Mouse (Mus musculus) midbrain, embryonic 10.5 days (tissue): ENCODE results near the gene Lcn11. TPM values are rescaled to one million over a fixed set of nuclear protein-coding genes. Genes with fewer than 3 reads are reported as not detected.
"Not testable (repeated sequence)": the region's sequence is repeated elsewhere in the genome, so short reads cannot be mapped to it uniquely, and the experiment has no call there.

Source experiments
- DNase-seq: peaks from one replicate; pipeline ENCODE4 v3.0.0-alpha.2; 2017; ENCODE audit warnings: low spot score
- H3K27ac ChIP-seq: fragments of 300-500 bp; sonication (generic); replicated peaks from 2 replicates; pipeline ENCODE4 v1.5.1; 2016; ENCODE audit warnings: mild to moderate bottlenecking
- H3K27me3 ChIP-seq: fragments of 300-500 bp; sonication (generic); 2 replicates; pipeline ENCODE4 v1.6.1; 2016; ENCODE audit warnings: low read depth, mild to moderate bottlenecking; ENCODE audit not compliant: poor library complexity, severe bottlenecking
- H3K36me3 ChIP-seq: fragments of 300-500 bp; sonication (generic); 2 replicates; pipeline ENCODE4 v1.6.1; 2016; ENCODE audit warnings: mild to moderate bottlenecking, moderate library complexity
- H3K4me1 ChIP-seq: fragments of 300-500 bp; sonication (generic); 2 replicates; pipeline ENCODE4 v1.6.1; 2016
- H3K4me3 ChIP-seq: fragments of 300-500 bp; sonication (generic); 2 replicates; pipeline ENCODE4 v1.5.1; 2016; ENCODE audit warnings: mild to moderate bottlenecking, moderate library complexity
- H3K9me3 ChIP-seq: fragments of 300-500 bp; sonication (generic); replicated peaks from 2 replicates; pipeline ENCODE4 v1.6.1; 2016; ENCODE audit warnings: mild to moderate bottlenecking
- WGBS: fragments of 180-500 bp; shearing (Covaris S2); methylation state at CpG from one replicate; pipeline ENCODE4 v1.1.7; 2016; 5-methylcytosine and 5-hydroxymethylcytosine counted together
- polyA plus RNA-seq: library from polyadenylated mRNA; unstranded; fragments of >200 nt; fragmentation: Nextera tagmentation; extraction: Ambion mirVana; gene quantifications from 2 replicates; pipeline ENCODE4 v1.2.1, GENCODE M21; 2016

Gene Lcn11
- not detected in 2 replicates for polyA plus RNA-seq

- Histone ChIP-seq H3K4me3 (no peak within 1 kb of the TSS), H3K36me3 (no peaks in the 10 kb centered on the region), H3K27me3 (no peaks in the 10 kb centered on the region), H3K4me1 (peaks cover 7% of the 10 kb centered on the region), H3K9me3 (no peaks in the 10 kb centered on the region), H3K27ac (no peak within 1 kb of the TSS)
- WGBS, result 88% methylated on average over 1 of the region's 1 CpGs
- no peak for DNase-seq
Measured at GRCm38 (mm10) chr2:25776717-25777116, at the start of gene Lcn11. Gene Lcn11, plus strand, starts transcription at chr2:25777017.

GRCm38 (mm10) chr2:25733199-25733930 lies 43.5 kb upstream of the Lcn11 start:
- Histone ChIP-seq H3K4me1 (no peaks in the 10 kb centered on the region), H3K27me3 (no peaks in the 10 kb centered on the region), H3K36me3 (no peaks in the 10 kb centered on the region), H3K27ac (no peak overlapping the region), H3K4me3 (no peak overlapping the region), H3K9me3 (no peaks in the 10 kb centered on the region)
- WGBS, result 79% methylated on average over 2 of the region's 2 CpGs
- DNase-seq, result no peak

- not testable (repeated sequence) for H3K36me3 ChIP-seq, H3K4me1 ChIP-seq, H3K4me3 ChIP-seq, H3K27me3 ChIP-seq, H3K9me3 ChIP-seq, DNase-seq, H3K27ac ChIP-seq
- WGBS, result 86% methylated on average over 3 of the region's 3 CpGs
Measured at GRCm38 (mm10) chr2:25736709-25737108, 40.1 kb upstream of the Lcn11 start, which contains the start of gene Obp2b. Gene Obp2b, plus strand, starts transcription at chr2:25737009.

- 84% methylated on average over 1 of the region's 1 CpGs for WGBS
- Histone ChIP-seq H3K27ac (no peak overlapping the region), H3K36me3 (no peaks in the 10 kb centered on the region), H3K27me3 (no peaks in the 10 kb centered on the region), H3K4me1 (no peaks in the 10 kb centered on the region), H3K9me3 (0 out of 2 replicates have a peak, but pooled peaks cover 3% of the 10 kb centered on the region), H3K4me3 (no peak overlapping the region)
- DNase-seq, result no peak
Measured at GRCm38 (mm10) chr2:25741671-25742070, 35.1 kb upstream of the Lcn11 start.

- no peak for DNase-seq
- no peak overlapping the region for H3K4me3 ChIP-seq
- H3K36me3 ChIP-seq, result no peaks in the 10 kb centered on the region
- H3K27ac ChIP-seq, result no peak overlapping the region
- 90% methylated on average over 1 of the region's 1 CpGs for WGBS
- no peaks in the 10 kb centered on the region for H3K27me3 ChIP-seq
- no peaks in the 10 kb centered on the region for H3K9me3 ChIP-seq
- no peaks in the 10 kb centered on the region for H3K4me1 ChIP-seq
Measured at GRCm38 (mm10) chr2:25754201-25754600, 22.6 kb upstream of the Lcn11 start.

- 56% methylated on average over 4 of the region's 4 CpGs for WGBS
- DNase-seq, result no peak
- no peak overlapping the region for H3K4me3 ChIP-seq
- H3K9me3 ChIP-seq, result no peaks in the 10 kb centered on the region
- H3K36me3 ChIP-seq, result no peaks in the 10 kb centered on the region
- no peaks in the 10 kb centered on the region for H3K27me3 ChIP-seq
- H3K4me1 ChIP-seq, result no peaks in the 10 kb centered on the region
- no peak overlapping the region for H3K27ac ChIP-seq
Measured at GRCm38 (mm10) chr2:25758064-25758625, 18.7 kb upstream of the Lcn11 start.

GRCm38 (mm10) chr2:25765269-25765668 lies 11.5 kb upstream of the Lcn11 start, which contains the start of gene Lcn3:
Gene Lcn3, plus strand, starts transcription at chr2:25765569.
- Histone ChIP-seq H3K4me1 (no peaks in the 10 kb centered on the region), H3K27me3 (no peaks in the 10 kb centered on the region), H3K9me3 (no peaks in the 10 kb centered on the region), H3K4me3 (no peak within 1 kb of the TSS), H3K27ac (no peak within 1 kb of the TSS), H3K36me3 (no peaks in the 10 kb centered on the region)
- DNase-seq, result no peak
- 67% methylated on average over 2 of the region's 2 CpGs for WGBS

GRCm38 (mm10) chr2:25767764-25768163 lies 9.1 kb upstream of the Lcn11 start:
- no peak for DNase-seq
- no peaks in the 10 kb centered on the region for H3K36me3 ChIP-seq
- H3K27ac ChIP-seq, result no peak overlapping the region
- no peaks in the 10 kb centered on the region for H3K27me3 ChIP-seq
- H3K4me3 ChIP-seq, result no peak overlapping the region
- H3K9me3 ChIP-seq, result no peaks in the 10 kb centered on the region
- 89% methylated on average over 4 of the region's 4 CpGs for WGBS
- H3K4me1 ChIP-seq, result no peaks in the 10 kb centered on the region

GRCm38 (mm10) chr2:25773507-25773906 lies 3.3 kb upstream of the Lcn11 start:
- no peak for DNase-seq
- Histone ChIP-seq H3K27ac (no peak overlapping the region), H3K4me3 (no peak overlapping the region), H3K27me3 (no peaks in the 10 kb centered on the region), H3K36me3 (no peaks in the 10 kb centered on the region), H3K9me3 (no peaks in the 10 kb centered on the region), H3K4me1 (peaks cover 7% of the 10 kb centered on the region)
- WGBS, result 88% methylated on average over 2 of the region's 2 CpGs

- H3K9me3 ChIP-seq, result no peaks in the 10 kb centered on the region
- H3K36me3 ChIP-seq, result no peaks in the 10 kb centered on the region
- WGBS, result 75% methylated on average over 2 of the region's 2 CpGs
- H3K4me3 ChIP-seq, result no peak overlapping the region
- no peaks in the 10 kb centered on the region for H3K27me3 ChIP-seq
- H3K4me1 ChIP-seq, result peaks cover 7% of the 10 kb centered on the region
- no peak overlapping the region for H3K27ac ChIP-seq
- no peak for DNase-seq
Measured at GRCm38 (mm10) chr2:25774640-25775039, 2.2 kb upstream of the Lcn11 start.

- no peak for DNase-seq
- H3K36me3 ChIP-seq, result no peaks in the 10 kb centered on the region
- no peak overlapping the region for H3K4me3 ChIP-seq
- no peaks in the 10 kb centered on the region for H3K27me3 ChIP-seq
- H3K27ac ChIP-seq, result no peak overlapping the region
- peaks cover 7% of the 10 kb centered on the region for H3K4me1 ChIP-seq
- no peaks in the 10 kb centered on the region for H3K9me3 ChIP-seq
- 57% methylated on average over 3 of the region's 3 CpGs for WGBS
Measured at GRCm38 (mm10) chr2:25775991-25776390, 826 bp upstream of the Lcn11 start.

- Histone ChIP-seq H3K4me3 (no peak overlapping the region), H3K27me3 (no peaks in the 10 kb centered on the region), H3K27ac (no peak overlapping the region), H3K9me3 (no peaks in the 10 kb centered on the region), H3K4me1 (peaks cover 7% of the 10 kb centered on the region), H3K36me3 (no peaks in the 10 kb centered on the region)
- no peak for DNase-seq
- 92% methylated on average over 9 of the region's 9 CpGs for WGBS
Measured at GRCm38 (mm10) chr2:25779076-25779475, 2.3 kb downstream of the Lcn11 start.

GRCm38 (mm10) chr2:25780921-25781320 lies 4.1 kb downstream of the Lcn11 start:
- Histone ChIP-seq H3K36me3 (no peaks in the 10 kb centered on the region), H3K9me3 (no peaks in the 10 kb centered on the region), H3K4me3 (no peak overlapping the region), H3K27me3 (no peaks in the 10 kb centered on the region), H3K27ac (no peak overlapping the region), H3K4me1 (peaks cover 9% of the 10 kb centered on the region)
- WGBS, result 72% methylated on average over 4 of the region's 4 CpGs
- no peak for DNase-seq
